Mouse (Mus musculus) forebrain, embryonic 16.5 days (tissue): ENCODE measurements at regions not wholly inside any gene's neighbourhood (a gene's known extent, or its start where the extent isn't known, plus 50 kb on each side); places are given as distances from the start of the nearest gene placed in this dataset.

Experiments
- ATAC-seq: fragments of 200-750 bp; cut with Nextera tagmentation; 2 replicates; pipeline ENCODE4 v1.8.0; 2017; ENCODE audit warnings: mild to moderate bottlenecking, moderate library complexity
- H3K27ac ChIP-seq: fragments of 300-500 bp; sonication (generic); 2 replicates; pipeline ENCODE4 v1.5.1; 2014; ENCODE audit warnings: low read length, control low read depth
- H3K27me3 ChIP-seq: fragments of 300-500 bp; sonication (generic); replicated peaks from 2 replicates; pipeline ENCODE4 v1.6.1; 2014; ENCODE audit warnings: low read length; ENCODE audit not compliant: control insufficient read depth, insufficient read depth
- H3K36me3 ChIP-seq: fragments of 300-500 bp; sonication (generic); 2 replicates; pipeline ENCODE4 v1.6.1; 2014; ENCODE audit not compliant: control insufficient read depth, insufficient read depth
- H3K4me1 ChIP-seq: fragments of 300-500 bp; sonication (generic); replicated peaks from 2 replicates; pipeline ENCODE4 v1.6.1; 2014; ENCODE audit warnings: low read length; ENCODE audit not compliant: control insufficient read depth, insufficient read depth
- H3K4me2 ChIP-seq: fragments of 300-500 bp; sonication (generic); 2 replicates; pipeline ENCODE4 v1.6.1; 2014; ENCODE audit warnings: mild to moderate bottlenecking, low read length, control low read depth
- H3K4me3 ChIP-seq: fragments of 300-500 bp; sonication (generic); replicated peaks from 2 replicates; pipeline ENCODE4 v1.5.1; 2014; ENCODE audit warnings: mild to moderate bottlenecking, low read length, control low read depth
- H3K9ac ChIP-seq: fragments of 300-500 bp; sonication (generic); replicated peaks from 2 replicates; pipeline ENCODE4 v1.6.1; 2014; ENCODE audit warnings: low read depth, low read length, control low read depth
- H3K9me3 ChIP-seq: fragments of 300-500 bp; sonication (generic); 2 replicates; pipeline ENCODE4 v1.6.1; 2016; ENCODE audit warnings: low read length; ENCODE audit not compliant: control insufficient read depth
- WGBS: fragments of 180-500 bp; shearing (Covaris S2); extraction: QIAGEN DNeasy Blood & Tissue Kit; methylation state at CpG from one replicate; pipeline ENCODE4 v1.1.7; 2014; 5-methylcytosine and 5-hydroxymethylcytosine counted together

DNA sequence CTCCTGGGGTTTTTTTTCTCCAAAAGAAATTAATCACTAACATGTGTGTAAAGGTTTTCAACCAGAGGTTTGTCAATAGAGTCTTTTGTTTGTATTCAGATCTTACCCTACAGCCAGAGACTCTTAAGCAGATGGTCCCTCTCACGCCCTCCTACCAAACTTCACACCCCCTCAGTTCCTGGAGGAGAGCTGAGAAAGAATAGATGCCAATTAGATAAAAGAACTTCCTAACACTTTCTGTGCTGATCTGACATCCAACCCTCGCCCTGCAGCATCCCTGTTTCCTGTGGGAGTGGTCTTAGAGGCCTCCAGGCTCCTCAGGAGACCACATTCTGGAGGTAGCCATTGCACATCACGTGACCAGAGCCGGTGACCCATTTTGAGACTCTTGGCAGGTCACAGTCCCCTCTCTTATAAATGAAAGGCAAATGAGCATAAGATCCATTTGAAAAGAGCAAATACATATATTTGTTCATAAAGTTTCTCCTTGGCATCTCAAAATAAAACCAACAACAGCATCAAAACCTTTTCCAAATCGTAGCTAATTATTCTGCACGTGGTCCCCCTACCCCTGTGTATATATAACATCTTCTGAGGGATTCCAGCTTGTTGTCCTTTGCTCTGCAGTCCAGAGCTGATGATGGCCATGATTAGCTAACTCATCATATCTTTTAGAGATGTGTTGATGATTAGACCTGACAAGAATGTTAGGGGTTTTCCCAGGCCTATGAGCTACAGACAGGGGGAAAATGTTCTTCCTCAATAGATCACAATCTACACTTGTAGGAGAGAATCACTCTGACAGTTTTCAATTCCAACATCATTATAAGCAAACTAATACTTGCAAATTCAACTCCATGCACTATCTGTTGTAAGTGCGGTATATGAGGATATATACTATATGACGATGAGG, 54.4 kb upstream of the Gm6993 start:
- H3K4me3 ChIP-seq, result no peak overlapping the region
- ATAC-seq, result 0 out of 2 replicates have a peak, but pooled peaks have one; percentile 28
- no peak overlapping the region for H3K27ac ChIP-seq
- no peak overlapping the region for H3K4me2 ChIP-seq
- 72% methylated on average over 8 of the region's 8 CpGs for WGBS
- H3K9me3 ChIP-seq, result no peaks in the 10 kb centered on the region
- H3K36me3 ChIP-seq, result no peaks in the 10 kb centered on the region
- peaks cover 15% of the 10 kb centered on the region for H3K4me1 ChIP-seq
- no peak overlapping the region for H3K9ac ChIP-seq
- no peaks in the 10 kb centered on the region for H3K27me3 ChIP-seq

DNA sequence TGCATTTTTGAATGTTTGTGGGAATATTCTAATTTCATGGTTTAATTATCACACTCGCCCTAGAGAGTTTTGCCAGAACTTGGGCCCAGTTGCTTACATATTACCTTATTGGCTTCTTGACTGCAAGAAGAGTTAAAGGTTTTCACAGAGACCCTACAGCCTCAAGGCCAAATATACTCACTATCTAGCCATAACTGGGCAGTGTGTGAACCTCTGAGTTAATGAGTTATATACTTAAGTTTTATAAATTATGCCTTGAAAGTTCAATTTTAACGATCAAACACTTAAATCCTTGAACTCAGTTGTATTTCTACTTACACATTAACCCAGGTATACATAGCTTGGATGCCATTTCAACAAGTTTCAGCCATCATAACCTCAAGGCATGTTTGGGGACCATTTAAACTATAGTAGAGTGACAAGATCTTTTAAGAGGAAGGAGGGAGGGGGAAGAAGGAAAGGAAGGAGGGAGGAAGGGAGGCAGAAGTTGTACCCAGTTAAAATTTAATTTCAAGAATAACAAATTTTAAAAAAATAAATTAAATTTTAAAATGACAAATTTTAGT, 52.5 kb upstream of the Gm6993 start:
- Histone ChIP-seq H3K4me2 (no peak overlapping the region), H3K9me3 (no peaks in the 10 kb centered on the region), H3K4me1 (peaks cover 21% of the 10 kb centered on the region), H3K4me3 (no peak overlapping the region), H3K27ac (no peak overlapping the region), H3K36me3 (no peaks in the 10 kb centered on the region), H3K27me3 (no peaks in the 10 kb centered on the region), H3K9ac (no peak overlapping the region)
- no peak for ATAC-seq
- 90% methylated on average over 2 of the region's 2 CpGs for WGBS

DNA sequence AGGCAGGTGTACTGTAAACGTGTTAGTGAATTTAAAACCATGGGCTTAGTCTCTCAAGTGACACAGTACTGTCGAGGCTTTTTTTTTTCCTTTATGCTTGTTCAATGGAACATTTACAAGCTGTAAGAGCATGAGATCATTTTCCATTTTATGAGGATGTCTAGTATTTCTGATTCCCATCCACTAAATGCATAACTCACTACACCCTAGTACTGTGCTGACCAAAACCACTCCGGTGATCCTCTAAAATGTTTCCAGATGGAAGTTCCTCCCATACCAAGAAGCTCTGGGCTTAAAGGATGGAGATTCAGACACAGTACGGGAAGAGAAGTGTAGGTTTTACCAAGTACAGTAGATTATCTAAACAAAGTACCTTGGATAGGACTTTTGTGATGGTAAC, 50.3 kb upstream of the Gm6993 start:
- Histone ChIP-seq H3K9me3 (no peaks in the 10 kb centered on the region), H3K9ac (no peak overlapping the region), H3K36me3 (no peaks in the 10 kb centered on the region), H3K4me3 (no peak overlapping the region), H3K27ac (no peak overlapping the region), H3K4me1 (peaks cover 13% of the 10 kb centered on the region), H3K4me2 (no peak overlapping the region), H3K27me3 (no peaks in the 10 kb centered on the region)
- no peak for ATAC-seq
- WGBS, result 90% methylated on average over 4 of the region's 4 CpGs
